Mouse (Mus musculus): ENCODE measurements at regions not wholly inside any gene's neighbourhood (a gene's known extent, or its start where the extent isn't known, plus 50 kb on each side); places are given as distances from the start of the nearest gene placed in this dataset.

DNA sequence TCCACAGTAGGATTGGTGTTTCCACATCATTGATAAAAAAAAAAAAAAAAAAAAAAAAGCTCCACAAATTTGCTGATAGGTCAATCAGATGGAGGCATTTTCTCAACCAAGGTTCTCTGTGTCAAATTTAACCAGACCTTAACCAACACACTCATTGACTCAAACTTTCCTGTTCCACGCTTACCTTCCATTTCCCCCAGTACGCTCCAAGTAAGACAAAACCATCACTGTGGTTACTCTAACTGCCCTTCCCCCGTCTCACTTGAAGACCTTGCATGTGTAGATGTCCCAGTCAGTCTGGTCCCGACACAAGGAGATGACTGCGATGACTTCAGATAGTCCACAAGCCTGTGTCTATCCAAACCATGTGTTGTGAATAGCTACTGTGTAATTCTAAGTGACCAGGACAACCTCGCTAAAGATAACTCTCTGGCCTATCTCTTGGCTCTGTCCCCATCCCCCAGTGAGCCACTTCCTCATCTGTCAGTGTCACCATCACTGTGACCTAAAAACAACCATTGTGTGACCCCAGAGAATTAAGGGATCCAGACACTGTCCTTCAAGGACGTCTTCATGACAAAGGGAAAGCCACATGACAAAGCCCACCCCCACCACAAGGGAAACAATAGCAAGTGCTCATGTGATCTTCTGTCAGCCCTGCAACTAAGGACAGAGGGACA, 279.9 kb upstream of the Spred2 start:
- TF ChIP-seq EP300 (IDR thresholded peaks at IDR 0.05; ENCODE audit: low read length) (peak; percentile 63), CTCF (conservative IDR thresholded peaks at IDR 0.05 in 1 of 2, IDR thresholded peaks at IDR 0.05 in 1 of 2; ENCODE audit: low read depth in 2 of 2, low read length in 2 of 2) (no peak)
